Mouse (Mus musculus) testis, adult 2 months (tissue): ENCODE results near the gene Olig1. TPM values are rescaled to one million over a fixed set of nuclear protein-coding genes. Genes with fewer than 3 reads are reported as not detected.

Source experiments
- H3K27ac ChIP-seq: fragments of 200-500 bp; 2 replicates; pipeline ENCODE4 v1.5.1; 2012; ENCODE audit warnings: low read depth, low read length; ENCODE audit not compliant: control insufficient read depth, insufficient read depth
- H3K27me3 ChIP-seq: fragments of 200-500 bp; 2 replicates; pipeline ENCODE4 v1.6.1; 2012; ENCODE audit warnings: mild to moderate bottlenecking, low read length, moderate library complexity; ENCODE audit not compliant: control insufficient read depth, insufficient read depth
- H3K36me3 ChIP-seq: fragments of 200-500 bp; 2 replicates; pipeline ENCODE4 v1.6.1; 2012; ENCODE audit warnings: mild to moderate bottlenecking, low read length; ENCODE audit not compliant: control insufficient read depth, insufficient read depth
- H3K4me1 ChIP-seq: fragments of 200-500 bp; 2 replicates; pipeline ENCODE4 v1.6.1; 2012; ENCODE audit warnings: low read length; ENCODE audit not compliant: control insufficient read depth, insufficient read depth
- H3K4me3 ChIP-seq: fragments of 200-500 bp; 2 replicates; pipeline ENCODE4 v1.5.1; 2012; ENCODE audit warnings: low read depth, mild to moderate bottlenecking, low read length, moderate library complexity, mixed read lengths; ENCODE audit not compliant: control insufficient read depth
- CTCF ChIP-seq: fragments of 200-500 bp; IDR thresholded peaks from 2 replicates; pipeline ENCODE4 v1.5.1; 2012; ENCODE audit warnings: low read depth, mild to moderate bottlenecking, inconsistent platforms, low read length, moderate library complexity; ENCODE audit not compliant: control insufficient read depth, insufficient read depth, insufficient replicate concordance
- POLR2A ChIP-seq: fragments of 200-500 bp; IDR thresholded peaks from 2 replicates; pipeline ENCODE4 v1.6.1; 2012; ENCODE audit warnings: low read depth, mild to moderate bottlenecking, inconsistent platforms, low read length, moderate library complexity; ENCODE audit not compliant: control insufficient read depth
- polyA plus RNA-seq: library from polyadenylated mRNA; depleted of rRNA; stranded (reverse); fragments of >200 nt; gene quantifications from 2 replicates; pipeline ENCODE4 v1.2.3, GENCODE M21; 2012

Olig1 gene
- polyA plus RNA-seq, 1 experiment = 3.2 TPM

DNA sequence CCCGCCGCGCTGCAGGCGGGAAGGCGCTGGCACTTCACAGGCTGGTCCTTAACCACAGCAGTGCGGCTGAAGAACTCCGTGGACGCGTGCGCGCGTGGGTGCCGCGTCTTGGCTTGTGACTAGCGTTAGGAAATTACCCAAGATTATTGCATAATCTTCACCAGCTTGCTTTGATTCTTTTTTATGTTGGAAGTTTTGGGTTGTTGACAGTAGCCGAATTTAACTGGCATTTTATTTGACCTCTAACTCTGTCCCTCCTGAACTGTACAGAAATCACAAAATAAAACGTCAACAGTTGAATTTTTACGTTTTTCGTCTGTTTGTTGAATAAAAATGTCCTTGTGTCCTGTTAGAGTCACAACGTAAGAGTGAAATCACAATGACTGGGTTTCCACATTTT is 2.1 kb downstream of the Olig1 start:
- Histone ChIP-seq H3K36me3 (no peaks in the 10 kb centered on the region), H3K27ac (no peak overlapping the region), H3K4me1 (peaks cover 11% of the 10 kb centered on the region), H3K4me3 (no peak overlapping the region), H3K27me3 (no peaks in the 10 kb centered on the region)
- TF ChIP-seq CTCF = no peak
- TF ChIP-seq POLR2A = no peak

- no peak overlapping the region for H3K4me3 ChIP-seq
- no peaks in the 10 kb centered on the region for H3K4me1 ChIP-seq
- H3K27ac ChIP-seq = no peak overlapping the region
- TF ChIP-seq POLR2A (no peak), CTCF (no peak)
- no peaks in the 10 kb centered on the region for H3K36me3 ChIP-seq
- no peaks in the 10 kb centered on the region for H3K27me3 ChIP-seq
Observed at GRCm38 (mm10) chr16:91280516-91280915, 10.9 kb downstream of the Olig1 start.

DNA sequence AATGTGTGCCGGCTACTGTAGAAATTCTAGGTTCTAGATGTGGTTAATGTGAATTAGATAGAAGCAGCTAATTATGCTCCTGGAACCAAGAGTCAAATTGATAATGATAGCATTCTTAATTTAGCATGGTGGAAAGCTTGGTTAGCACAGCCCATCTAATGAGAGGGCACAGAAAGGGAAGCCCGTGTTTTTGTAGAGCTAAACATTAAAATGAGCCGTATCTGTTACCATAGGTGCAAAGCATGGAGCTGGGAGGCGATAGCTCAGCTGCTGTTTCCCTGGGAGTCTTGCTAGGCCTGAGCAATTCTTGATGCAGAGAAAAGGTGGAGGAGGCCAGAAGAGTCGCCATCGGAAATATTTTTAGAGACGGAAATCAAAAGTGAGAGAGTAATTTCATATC is 22.5 kb downstream of the Olig1 start:
- TF ChIP-seq POLR2A (no peak), CTCF (no peak)
- Histone ChIP-seq H3K27me3 (no peaks in the 10 kb centered on the region), H3K4me3 (no peak overlapping the region), H3K4me1 (no peaks in the 10 kb centered on the region), H3K36me3 (no peaks in the 10 kb centered on the region), H3K27ac (no peak overlapping the region)

- Histone ChIP-seq H3K36me3 (no peaks in the 10 kb centered on the region), H3K27ac (no peak overlapping the region), H3K4me3 (no peak overlapping the region), H3K27me3 (no peaks in the 10 kb centered on the region), H3K4me1 (no peaks in the 10 kb centered on the region)
- TF ChIP-seq POLR2A (no peak), CTCF (no peak)
Observed at GRCm38 (mm10) chr16:91292719-91293333, 23.3 kb downstream of the Olig1 start.

DNA sequence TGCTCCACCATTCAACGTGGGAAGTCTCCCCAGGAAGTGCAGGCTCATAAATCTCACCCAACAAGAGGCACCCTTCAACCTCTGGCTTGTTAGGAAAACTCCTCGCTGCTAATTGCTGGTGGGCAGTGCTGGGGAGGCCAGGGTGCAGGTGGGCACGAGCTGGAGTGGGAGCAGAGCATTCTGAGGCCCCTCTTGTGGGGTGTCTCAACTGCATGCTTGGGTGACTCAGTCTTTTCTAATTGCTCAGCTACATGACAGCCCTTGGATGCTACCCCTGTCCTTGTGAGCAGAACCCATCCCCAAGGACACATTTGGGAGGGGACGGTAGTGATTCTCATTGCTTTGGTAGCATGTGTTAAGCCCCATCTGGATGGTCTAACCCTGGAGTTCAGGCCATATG is 28.2 kb downstream of the Olig1 start:
- H3K4me3 ChIP-seq = no peak overlapping the region
- no peaks in the 10 kb centered on the region for H3K4me1 ChIP-seq
- H3K27ac ChIP-seq = no peak overlapping the region
- TF ChIP-seq POLR2A (no peak), CTCF (no peak)
- H3K27me3 ChIP-seq = no peaks in the 10 kb centered on the region
- H3K36me3 ChIP-seq = no peaks in the 10 kb centered on the region

DNA sequence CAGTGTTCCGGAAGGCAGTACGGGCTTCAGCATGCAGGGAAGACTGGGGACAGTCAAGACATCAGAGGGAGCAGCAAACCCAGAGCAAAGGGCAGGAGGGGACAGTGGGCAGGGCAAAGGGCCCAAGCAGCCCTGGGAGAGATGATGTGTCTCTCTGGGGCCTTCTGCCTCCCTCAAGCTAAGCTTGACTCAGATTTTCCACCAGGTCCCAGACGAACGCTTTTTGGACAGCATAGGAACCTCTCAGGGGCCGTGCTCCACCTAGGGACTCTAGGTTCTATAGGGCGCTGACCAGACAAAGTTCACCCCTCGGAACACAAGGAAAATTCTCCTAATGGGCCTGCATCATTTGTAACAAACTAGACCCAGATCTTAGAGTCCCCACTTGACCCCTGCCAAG is 29.8 kb downstream of the Olig1 start:
- no peak overlapping the region for H3K4me3 ChIP-seq
- no peak overlapping the region for H3K27ac ChIP-seq
- H3K36me3 ChIP-seq = no peaks in the 10 kb centered on the region
- TF ChIP-seq CTCF = no peak
- no peak for TF ChIP-seq POLR2A
- peaks cover 4% of the 10 kb centered on the region; the same call in 1 of the 2 replicates for H3K4me1 ChIP-seq
- H3K27me3 ChIP-seq = no peaks in the 10 kb centered on the region

DNA sequence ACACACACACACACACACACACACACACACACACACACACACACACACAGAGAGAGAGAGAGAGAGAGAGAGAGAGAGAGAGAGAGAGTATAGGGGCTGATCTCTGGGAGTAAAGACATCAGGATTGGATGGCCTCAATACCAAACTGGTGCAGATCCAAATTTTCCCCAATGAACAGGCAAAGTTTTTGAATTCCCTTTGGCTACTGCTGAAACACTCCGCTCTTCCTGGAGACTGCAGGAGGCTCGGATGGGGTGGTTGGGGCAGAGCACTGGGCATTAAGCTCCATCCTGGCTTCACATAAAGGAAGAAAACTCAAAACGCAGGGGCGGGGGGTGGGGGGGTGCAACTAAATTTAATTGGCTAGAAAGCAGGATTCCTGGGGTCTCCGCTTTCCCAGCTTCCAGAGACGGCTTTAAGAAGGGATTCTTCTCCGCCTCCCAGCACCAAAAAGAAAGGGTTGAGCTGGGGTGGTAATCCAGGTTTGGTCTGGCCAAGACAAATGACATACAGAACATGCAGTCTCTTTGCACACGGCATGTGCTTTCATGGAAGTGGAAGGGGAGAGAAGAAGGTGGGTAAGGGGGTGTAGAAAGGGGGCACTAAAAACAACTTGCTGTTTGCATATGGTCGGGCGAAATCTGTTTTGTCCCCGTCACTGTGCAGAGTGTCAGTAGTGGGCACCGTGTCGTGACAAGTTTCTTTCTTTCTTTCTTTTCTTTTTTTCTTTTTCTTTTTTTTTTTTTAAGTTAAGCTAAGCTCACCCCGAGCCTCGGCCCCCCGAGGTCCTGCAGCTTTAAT is 31.3 kb downstream of the Olig1 start:
- peaks cover 4% of the 10 kb centered on the region; the same call in 1 of the 2 replicates for H3K4me1 ChIP-seq
- no peaks in the 10 kb centered on the region for H3K36me3 ChIP-seq
- TF ChIP-seq CTCF (no peak), POLR2A (no peak)
- H3K27ac ChIP-seq = no peak overlapping the region
- no peak overlapping the region for H3K4me3 ChIP-seq
- H3K27me3 ChIP-seq = no peaks in the 10 kb centered on the region

DNA sequence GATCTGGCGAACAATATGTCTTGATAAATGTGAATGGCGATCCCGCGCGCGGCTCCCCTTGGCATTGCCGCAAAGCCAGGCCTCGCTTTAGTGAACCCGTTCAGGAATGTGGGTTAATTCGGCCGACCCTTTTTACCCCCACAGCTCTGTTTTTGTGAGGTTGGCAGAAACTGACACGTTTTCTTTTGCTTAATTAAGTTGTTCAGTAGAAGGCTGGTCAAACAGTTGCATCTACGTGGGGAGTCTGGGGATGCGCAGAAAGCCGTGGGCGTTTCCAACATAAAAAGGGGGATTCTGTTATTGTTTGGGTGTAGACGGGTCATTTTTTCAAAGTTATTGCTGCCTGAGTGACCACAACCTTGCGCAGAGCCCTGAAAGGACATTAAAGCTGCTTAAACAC is 31.9 kb downstream of the Olig1 start:
- Histone ChIP-seq H3K27me3 (no peaks in the 10 kb centered on the region), H3K4me1 (peaks cover 4% of the 10 kb centered on the region; the same call in 1 of the 2 replicates), H3K36me3 (no peaks in the 10 kb centered on the region), H3K27ac (no peak overlapping the region), H3K4me3 (no peak overlapping the region)
- TF ChIP-seq POLR2A = no peak
- TF ChIP-seq CTCF = no peak
